Mouse (Mus musculus): ENCODE data around the gene H1foo. TPM values are rescaled to one million over a fixed set of nuclear protein-coding genes. Genes with fewer than 3 reads are reported as not detected.

Gene H1foo
- polyA plus RNA-seq, 1 experiment from 2014 or later, result not detected

- ATAC-seq, result no peak
- H3K36me3 ChIP-seq (ENCODE audit: control insufficient read depth, insufficient read depth), result no peaks in the 10 kb centered on the region
- no peaks in the 10 kb centered on the region for H3K4me1 ChIP-seq (replicated peaks; ENCODE audit: control insufficient read depth, insufficient read depth, low read length)
- no peak for TF ChIP-seq CTCF (IDR thresholded peaks at IDR 0.05; ENCODE audit: low read depth)
- no peaks in the 10 kb centered on the region for H3K9me3 ChIP-seq (ENCODE audit: control insufficient read depth)
- WGBS, result 76% methylated on average over 3 of the region's 3 CpGs
- H3K4me3 ChIP-seq (ENCODE audit: low read depth, low read length), result no peak overlapping the region
- H3K4me2 ChIP-seq (replicated peaks; ENCODE audit: low read depth), result no peak overlapping the region
- no peak overlapping the region for H3K9ac ChIP-seq (ENCODE audit: low read depth, low read length)
- H3K27me3 ChIP-seq (replicated peaks; ENCODE audit: control insufficient read depth, insufficient read depth, low read length), result no peaks in the 10 kb centered on the region
- H3K27ac ChIP-seq (ENCODE audit: low read depth, low read length), result no peak overlapping the region
Observed at GRCm38 (mm10) chr6:115902545-115902944, 42.2 kb upstream of the H1foo start.

GRCm38 (mm10) chr6:115905568-115905967, 39.2 kb upstream of the H1foo start:
- Histone ChIP-seq H3K4me2 (replicated peaks; ENCODE audit: low read depth) (no peak overlapping the region), H3K9me3 (ENCODE audit: control insufficient read depth) (no peaks in the 10 kb centered on the region), H3K27me3 (replicated peaks; ENCODE audit: control insufficient read depth, insufficient read depth, low read length) (no peaks in the 10 kb centered on the region), H3K4me3 (ENCODE audit: low read depth, low read length) (no peak overlapping the region), H3K27ac (ENCODE audit: low read depth, low read length) (no peak overlapping the region), H3K9ac (ENCODE audit: low read depth, low read length) (no peak overlapping the region), H3K4me1 (replicated peaks; ENCODE audit: control insufficient read depth, insufficient read depth, low read length) (0 out of 2 replicates have a peak, but pooled peaks cover 4% of the 10 kb centered on the region), H3K36me3 (ENCODE audit: control insufficient read depth, insufficient read depth) (no peaks in the 10 kb centered on the region)
- 89% methylated on average over 6 of the region's 6 CpGs for WGBS
- ATAC-seq, result no peak
- TF ChIP-seq CTCF (IDR thresholded peaks at IDR 0.05; ENCODE audit: low read depth), result no peak

GRCm38 (mm10) chr6:115906455-115906854, 38.3 kb upstream of the H1foo start:
- no peak for ATAC-seq
- H3K9ac ChIP-seq (ENCODE audit: low read depth, low read length), result no peak overlapping the region
- H3K27ac ChIP-seq (ENCODE audit: low read depth, low read length), result no peak overlapping the region
- H3K27me3 ChIP-seq (replicated peaks; ENCODE audit: control insufficient read depth, insufficient read depth, low read length), result no peaks in the 10 kb centered on the region
- no peak overlapping the region for H3K4me3 ChIP-seq (ENCODE audit: low read depth, low read length)
- no peaks in the 10 kb centered on the region for H3K36me3 ChIP-seq (ENCODE audit: control insufficient read depth, insufficient read depth)
- no peak for TF ChIP-seq CTCF (IDR thresholded peaks at IDR 0.05; ENCODE audit: low read depth)
- no peaks in the 10 kb centered on the region for H3K9me3 ChIP-seq (ENCODE audit: control insufficient read depth)
- H3K4me1 ChIP-seq (replicated peaks; ENCODE audit: control insufficient read depth, insufficient read depth, low read length), result 0 out of 2 replicates have a peak, but pooled peaks cover 4% of the 10 kb centered on the region
- no peak overlapping the region for H3K4me2 ChIP-seq (replicated peaks; ENCODE audit: low read depth)
- 88% methylated on average over 1 of the region's 1 CpGs for WGBS

- no peaks in the 10 kb centered on the region for H3K9me3 ChIP-seq (ENCODE audit: control insufficient read depth)
- TF ChIP-seq CTCF (IDR thresholded peaks at IDR 0.05; ENCODE audit: low read depth), result no peak
- WGBS, result 90% methylated on average over 2 of the region's 2 CpGs
- no peak overlapping the region for H3K27ac ChIP-seq (ENCODE audit: low read depth, low read length)
- no peaks in the 10 kb centered on the region for H3K36me3 ChIP-seq (ENCODE audit: control insufficient read depth, insufficient read depth)
- no peak overlapping the region for H3K4me3 ChIP-seq (ENCODE audit: low read depth, low read length)
- no peak overlapping the region for H3K4me2 ChIP-seq (replicated peaks; ENCODE audit: low read depth)
- no peaks in the 10 kb centered on the region for H3K27me3 ChIP-seq (replicated peaks; ENCODE audit: control insufficient read depth, insufficient read depth, low read length)
- H3K9ac ChIP-seq (ENCODE audit: low read depth, low read length), result no peak overlapping the region
- H3K4me1 ChIP-seq (replicated peaks; ENCODE audit: control insufficient read depth, insufficient read depth, low read length), result 0 out of 2 replicates have a peak, but pooled peaks cover 4% of the 10 kb centered on the region
- no peak for ATAC-seq
Observed at GRCm38 (mm10) chr6:115906871-115907270, 37.9 kb upstream of the H1foo start.

- Histone ChIP-seq H3K4me1 (replicated peaks; ENCODE audit: control insufficient read depth, insufficient read depth, low read length) (0 out of 2 replicates have a peak, but pooled peaks cover 4% of the 10 kb centered on the region), H3K4me2 (replicated peaks; ENCODE audit: low read depth) (0 out of 2 replicates have a peak overlapping the region, but pooled peaks have one; percentile 3), H3K9me3 (ENCODE audit: control insufficient read depth) (no peaks in the 10 kb centered on the region), H3K27me3 (replicated peaks; ENCODE audit: control insufficient read depth, insufficient read depth, low read length) (no peaks in the 10 kb centered on the region), H3K27ac (ENCODE audit: low read depth, low read length) (no peak overlapping the region), H3K9ac (ENCODE audit: low read depth, low read length) (no peak overlapping the region), H3K4me3 (ENCODE audit: low read depth, low read length) (no peak overlapping the region), H3K36me3 (ENCODE audit: control insufficient read depth, insufficient read depth) (no peaks in the 10 kb centered on the region)
- 29% methylated on average over 6 of the region's 6 CpGs for WGBS
- ATAC-seq, result no peak
- TF ChIP-seq CTCF (IDR thresholded peaks at IDR 0.05; ENCODE audit: low read depth), result no peak
Observed at GRCm38 (mm10) chr6:115908421-115908982, 36.2 kb upstream of the H1foo start.

- Histone ChIP-seq H3K27me3 (replicated peaks; ENCODE audit: control insufficient read depth, insufficient read depth, low read length) (no peaks in the 10 kb centered on the region), H3K27ac (ENCODE audit: low read depth, low read length) (no peak overlapping the region), H3K9ac (ENCODE audit: low read depth, low read length) (no peak overlapping the region), H3K4me2 (replicated peaks; ENCODE audit: low read depth) (no peak overlapping the region), H3K4me3 (ENCODE audit: low read depth, low read length) (no peak overlapping the region), H3K4me1 (replicated peaks; ENCODE audit: control insufficient read depth, insufficient read depth, low read length) (0 out of 2 replicates have a peak, but pooled peaks cover 4% of the 10 kb centered on the region), H3K9me3 (ENCODE audit: control insufficient read depth) (no peaks in the 10 kb centered on the region), H3K36me3 (ENCODE audit: control insufficient read depth, insufficient read depth) (no peaks in the 10 kb centered on the region)
- no peak for TF ChIP-seq CTCF (IDR thresholded peaks at IDR 0.05; ENCODE audit: low read depth)
- ATAC-seq, result no peak
- 76% methylated on average over 3 of the region's 3 CpGs for WGBS
Observed at GRCm38 (mm10) chr6:115909052-115909451, 35.7 kb upstream of the H1foo start.
